Mouse (Mus musculus) myocyte (in vitro differentiated cells): ENCODE measurements around the gene Dpm1. TPM values are rescaled to one million over a fixed set of nuclear protein-coding genes. Genes with fewer than 3 reads are reported as not detected.

Source experiments
- H3K27me3 ChIP-seq: one replicate; pipeline ENCODE4 v1.6.1; 2011; ENCODE audit not compliant: control insufficient read depth, insufficient read depth, insufficient read length
- H3K36me3 ChIP-seq: one replicate; pipeline ENCODE4 v1.6.1; 2011; ENCODE audit not compliant: control insufficient read depth, insufficient read depth
- H3K4me2 ChIP-seq: one replicate; pipeline ENCODE4 v1.6.1; 2011; ENCODE audit warnings: low read depth, control low read depth
- H3K4me3 ChIP-seq: one replicate; pipeline ENCODE4 v1.5.1; 2011; ENCODE audit warnings: mild to moderate bottlenecking, control low read depth, moderate library complexity
- H3K79me2 ChIP-seq: one replicate; pipeline ENCODE4 v1.6.1; 2011; ENCODE audit not compliant: control insufficient read depth, insufficient read depth
- H3ac ChIP-seq: one replicate; pipeline ENCODE4 v1.6.1; 2011; ENCODE audit not compliant: control insufficient read depth, insufficient read length
- CEBPB ChIP-seq: IDR thresholded peaks from 2 replicates; pipeline ENCODE4 v1.6.1; 2011; ENCODE audit warnings: mild to moderate bottlenecking, moderate library complexity; ENCODE audit not compliant: poor library complexity, insufficient read depth, severe bottlenecking
- E2F4 ChIP-seq: IDR thresholded peaks from one replicate; pipeline ENCODE4 v1.6.1; 2011; ENCODE audit warnings: mild to moderate bottlenecking, control low read depth, moderate library complexity; ENCODE audit not compliant: insufficient read depth
- MAX ChIP-seq: IDR thresholded peaks from one replicate; pipeline ENCODE4 v1.6.1; 2011; ENCODE audit warnings: low read depth, mild to moderate bottlenecking, control low read depth
- MYOD1 ChIP-seq, 3 experiments: IDR thresholded peaks; one replicate each; pipeline ENCODE4 v1.6.1; 2011; ENCODE audit warnings: control low read depth in 2 of 3, low read depth in 2 of 3, mild to moderate bottlenecking in 2 of 3, moderate library complexity in 1 of 3; ENCODE audit not compliant: insufficient read length in 2 of 3, control insufficient read depth in 1 of 3
- MYOG ChIP-seq, 3 experiments: IDR thresholded peaks; one replicate each; pipeline ENCODE4 v1.6.1; 2011; ENCODE audit warnings: control low read depth in 2 of 3, low read depth in 2 of 3, mild to moderate bottlenecking in 2 of 3; ENCODE audit not compliant: insufficient read length in 2 of 3, control insufficient read depth in 1 of 3, insufficient read depth in 1 of 3
- POLR2A ChIP-seq: IDR thresholded peaks from one replicate; pipeline ENCODE4 v1.6.1; 2011; ENCODE audit warnings: low read depth, mild to moderate bottlenecking, control low read depth, moderate library complexity; ENCODE audit not compliant: insufficient read length
- POLR2AphosphoS2 ChIP-seq: IDR thresholded peaks from one replicate; pipeline ENCODE4 v1.6.1; 2011; ENCODE audit warnings: low read depth, control low read depth; ENCODE audit not compliant: insufficient read length
- REST ChIP-seq: IDR thresholded peaks from one replicate; pipeline ENCODE4 v1.6.1; 2011; ENCODE audit warnings: mild to moderate bottlenecking, control low read depth, moderate library complexity; ENCODE audit not compliant: insufficient read depth, insufficient read length
- SRF ChIP-seq: IDR thresholded peaks from one replicate; pipeline ENCODE4 v1.6.1; 2011; ENCODE audit warnings: low read depth; ENCODE audit not compliant: control insufficient read depth, insufficient read length
- TCF12 ChIP-seq: IDR thresholded peaks from one replicate; pipeline ENCODE4 v1.6.1; 2011; ENCODE audit warnings: mild to moderate bottlenecking, control low read depth; ENCODE audit not compliant: poor library complexity, insufficient read depth, severe bottlenecking
- TCF3 ChIP-seq: IDR thresholded peaks from one replicate; pipeline ENCODE4 v1.6.1; 2011; ENCODE audit warnings: low read depth, control low read depth; ENCODE audit not compliant: insufficient read length
- USF1 ChIP-seq: IDR thresholded peaks from one replicate; pipeline ENCODE4 v1.6.1; 2011; ENCODE audit warnings: low read depth, mild to moderate bottlenecking, control low read depth, moderate library complexity
- polyA plus RNA-seq: library from polyadenylated mRNA; unstranded; fragments of >200 nt; fragmentation: generic; extraction: Trizol; gene quantifications from one replicate; pipeline ENCODE4 v1.2.1, GENCODE M21; 2012; ENCODE audit warnings: missing spikeins

Gene Dpm1
- 39.3 TPM for polyA plus RNA-seq

- Histone ChIP-seq H3K4me3 (peak within 1 kb of the TSS; percentile 96), H3ac (peak within 1 kb of the TSS; percentile 82), H3K36me3 (peaks cover 5% of the 10 kb centered on the region), H3K79me2 (peaks cover 44% of the 10 kb centered on the region), H3K27me3 (no peaks in the 10 kb centered on the region), H3K4me2 (peak within 1 kb of the TSS; percentile 79)
- TF ChIP-seq MYOG (IDR thresholded peaks at IDR 0.05; ENCODE audit: control insufficient read depth in 1 of 3, insufficient read depth in 1 of 3, insufficient read length in 2 of 3, low read depth in 2 of 3) (no peak), POLR2AphosphoS2 (peak; percentile 96), POLR2A (peak; percentile 96), E2F4 (no peak)
Observed at GRCm38 (mm10) chr2:168230026-168230728, at the start of gene Dpm1, which contains the start of the genes Gm20716 and Mocs3. Dpm1 (minus strand) TSS chr2:168230591. Gm20716 (minus strand) TSS chr2:168230364. Mocs3 (plus strand) TSS chr2:168230622.

- TF ChIP-seq USF1 (no peak), TCF3 (no peak), POLR2AphosphoS2 (no peak), E2F4 (no peak), TCF12 (no peak), CEBPB (no peak), MYOG (IDR thresholded peaks at IDR 0.05; ENCODE audit: control insufficient read depth in 1 of 3, insufficient read depth in 1 of 3, insufficient read length in 2 of 3, low read depth in 2 of 3) (no peak)
- Histone ChIP-seq H3K27me3 (peaks cover 77% of the 10 kb centered on the region), H3K36me3 (no peaks in the 10 kb centered on the region)
Observed at GRCm38 (mm10) chr2:168274374-168274935, 44.1 kb upstream of the Dpm1 start.

GRCm38 (mm10) chr2:168273387-168273786 is 43.0 kb upstream of the Dpm1 start:
- no peaks in the 10 kb centered on the region for H3K79me2 ChIP-seq
- H3K36me3 ChIP-seq = no peaks in the 10 kb centered on the region
- H3K4me2 ChIP-seq = no peak overlapping the region
- peaks cover 75% of the 10 kb centered on the region for H3K27me3 ChIP-seq
- H3K4me3 ChIP-seq = no peak overlapping the region
- TF ChIP-seq CEBPB = no peak
- TF ChIP-seq SRF = no peak
- no peak for TF ChIP-seq POLR2A
- no peak for TF ChIP-seq E2F4
- TF ChIP-seq MAX = no peak
- no peak for TF ChIP-seq TCF12
- no peak for TF ChIP-seq USF1
- TF ChIP-seq MYOD1 (IDR thresholded peaks at IDR 0.05; ENCODE audit: control insufficient read depth in 1 of 3, insufficient read length in 2 of 3, low read depth in 2 of 3) = no peak
- no peak for TF ChIP-seq REST
- no peak for TF ChIP-seq MYOG (IDR thresholded peaks at IDR 0.05; ENCODE audit: control insufficient read depth in 1 of 3, insufficient read depth in 1 of 3, insufficient read length in 2 of 3, low read depth in 2 of 3)
- TF ChIP-seq POLR2AphosphoS2 = no peak
- no peak for TF ChIP-seq TCF3
- H3ac ChIP-seq = no peak overlapping the region

More at GRCm38 (mm10) chr2:168274374-168274935, 44.1 kb upstream of the Dpm1 start:
- no peak overlapping the region for H3K4me3 ChIP-seq
- H3ac ChIP-seq = no peak overlapping the region
- no peak overlapping the region for H3K4me2 ChIP-seq
- H3K79me2 ChIP-seq = no peaks in the 10 kb centered on the region

- no peak overlapping the region for H3K4me3 ChIP-seq
- H3K4me2 ChIP-seq = no peak overlapping the region
- H3ac ChIP-seq = no peak overlapping the region
- no peaks in the 10 kb centered on the region for H3K79me2 ChIP-seq
- H3K27me3 ChIP-seq = peaks cover 32% of the 10 kb centered on the region
- TF ChIP-seq E2F4 (no peak), MYOD1 (IDR thresholded peaks at IDR 0.05; ENCODE audit: control insufficient read depth in 1 of 3, insufficient read length in 2 of 3, low read depth in 2 of 3) (no peak), SRF (no peak), MAX (no peak), POLR2A (no peak)
- H3K36me3 ChIP-seq = no peaks in the 10 kb centered on the region
Observed at GRCm38 (mm10) chr2:168268033-168268432, 37.6 kb upstream of the Dpm1 start.

GRCm38 (mm10) chr2:168260900-168261299 is 30.5 kb upstream of the Dpm1 start:
- H3K27me3 ChIP-seq = peaks cover 53% of the 10 kb centered on the region
- no peak overlapping the region for H3K4me2 ChIP-seq
- no peak for TF ChIP-seq USF1
- TF ChIP-seq TCF3 = no peak
- TF ChIP-seq POLR2AphosphoS2 = no peak
- TF ChIP-seq REST = no peak
- no peak for TF ChIP-seq E2F4
- no peak for TF ChIP-seq SRF
- no peaks in the 10 kb centered on the region for H3K79me2 ChIP-seq
- H3K4me3 ChIP-seq = no peak overlapping the region
- H3K36me3 ChIP-seq = no peaks in the 10 kb centered on the region
- H3ac ChIP-seq = no peak overlapping the region
